In genomic region chr2:105669881-105670730, GRCm38 (mm10) we compare ENCODE assay signal across 9 mouse cellular contexts. TPM values are rescaled to one million over a fixed set of nuclear protein-coding genes. Genes with fewer than 3 reads are reported as not detected.
DNase-seq lines count a peak whose midpoint lies in the region; ATAC-seq and TF ChIP-seq lines count a peak whose summit lies in the region.
"Had no signal": no experiment of that assay in that cellular context is flagged by ENCODE, and none has a peak within 500 bp of the region (broad histone marks: within the 10 kb centered on the region; RNA-seq: fewer than 3 reads in every experiment).

No protein-coding gene starts in this region.

- H3K9me3 ChIP-seq in forebrain, embryonic 13.5 days (replicated peaks): no peaks in the 10 kb centered on the region
- H3K9me3 ChIP-seq in limb, embryonic 13.5 days: no peaks in the 10 kb centered on the region

- H3K27ac ChIP-seq in forebrain, embryonic 13.5 days: peak overlapping the region; percentile 95
- H3K27ac ChIP-seq in limb, embryonic 13.5 days: no peak overlapping the region
- H3K27ac ChIP-seq in small intestine, adult 2 months (ENCODE audit: insufficient read depth, low read depth, low read length): no peak overlapping the region

- peak overlapping the region; percentile 81 for H3K9ac ChIP-seq in forebrain, embryonic 13.5 days
- H3K9ac ChIP-seq in limb, embryonic 13.5 days: no peak overlapping the region

- peaks cover 93% of the 10 kb centered on the region for H3K27me3 ChIP-seq in forebrain, embryonic 13.5 days
- peaks cover 100% of the 10 kb centered on the region for H3K27me3 ChIP-seq in limb, embryonic 13.5 days
- peaks cover 94% of the 10 kb centered on the region for H3K27me3 ChIP-seq in small intestine, adult 2 months (ENCODE audit: control insufficient read depth, insufficient read depth, low read length)

- peak; percentile 65 for DNase-seq in embryo, embryonic 10.5 days (ENCODE audit: low spot score)
- no peak for DNase-seq in embryo, embryonic 10 days (ENCODE audit: low spot score)
- no peak for DNase-seq in thymus, postnatal 0 days (ENCODE audit: low spot score)
- DNase-seq in lung, adult 18-20 months: no peak
- no peak for DNase-seq in frontal cortex, postnatal 14 days (ENCODE audit: low spot score in 2 of 2)
- DNase-seq: right cerebral cortex, postnatal 14 days had no signal

- H3K4me1 ChIP-seq in forebrain, embryonic 13.5 days: peaks cover 86% of the 10 kb centered on the region
- H3K4me1 ChIP-seq in limb, embryonic 13.5 days: peaks cover 30% of the 10 kb centered on the region
- H3K4me1 ChIP-seq in small intestine, adult 2 months (ENCODE audit: control insufficient read depth, insufficient read depth, insufficient read length, low read length): peaks cover 31% of the 10 kb centered on the region

- no peak for TF ChIP-seq POLR2A in small intestine, adult 2 months (IDR thresholded peaks at IDR 0.05; ENCODE audit: low read depth, low read length)

- no peak for TF ChIP-seq CTCF in small intestine, adult 2 months (IDR thresholded peaks at IDR 0.05; ENCODE audit: extremely low read depth, insufficient read length, insufficient replicate concordance, low read depth, low read length)

- no peaks in the 10 kb centered on the region for H3K36me3 ChIP-seq in forebrain, embryonic 13.5 days (ENCODE audit: poor library complexity, severe bottlenecking)
- no peaks in the 10 kb centered on the region for H3K36me3 ChIP-seq in limb, embryonic 13.5 days
- H3K36me3 ChIP-seq in small intestine, adult 2 months (ENCODE audit: control insufficient read depth, insufficient read depth, low read length): no peaks in the 10 kb centered on the region

- peak overlapping the region; percentile 78 for H3K4me2 ChIP-seq in forebrain, embryonic 13.5 days
- H3K4me2 ChIP-seq in limb, embryonic 13.5 days (replicated peaks): no peak overlapping the region

- WGBS in forebrain, embryonic 13.5 days: 3% methylated on average over 29 of the region's 29 CpGs
- WGBS in limb, embryonic 13.5 days: under 1% methylated on average over 29 of the region's 29 CpGs
- 2% methylated on average over 29 of the region's 29 CpGs for WGBS in small intestine, adult 2 months

- no peak for ATAC-seq in forebrain, embryonic 13.5 days
- no peak for ATAC-seq in limb, embryonic 13.5 days (ENCODE audit: low FRiP score, low read depth)

- peak overlapping the region; percentile 72 for H3K4me3 ChIP-seq in forebrain, embryonic 13.5 days
- H3K4me3 ChIP-seq in limb, embryonic 13.5 days: 0 out of 2 replicates have a peak overlapping the region, but pooled peaks have one; percentile 7
- peak overlapping the region; percentile 19 for H3K4me3 ChIP-seq in small intestine, adult 2 months (ENCODE audit: low read depth, low read length)

RNA-seq across cellular contexts. Expression of gene Pax6, which starts 1.4 kb away (rescaled TPM):
- polyA plus RNA-seq in forebrain, embryonic 13.5 days (2015; fragmentation: Nextera tagmentation; extraction: Ambion mirVana): 87.1 and 92.7 TPM in 2 replicates
- polyA plus RNA-seq in limb, embryonic 13.5 days (2015; fragmentation: Nextera tagmentation; extraction: Ambion mirVana): 0.39 and 0.55 TPM in 2 replicates
- polyA plus RNA-seq in small intestine, adult 2 months (2012; rRNA removed): 1.2 and 2.6 TPM in 2 replicates
- 0.09 TPM in 1 of 2 replicates, not detected in the other for polyA plus RNA-seq in thymus, postnatal 0 days (2015; fragmentation: Nextera tagmentation; extraction: Ambion mirVana)

Comparison
In these comparisons a context has a peak if more than half of its experiments do, and no peak if none do; other contexts are left out.
1. H3K4me3 ChIP-seq: peak in every context shown above with its lines; median percentile 72 in forebrain, embryonic 13.5 days; 19 in small intestine, adult 2 months; 7 in limb, embryonic 13.5 days.
2. RNA of gene Pax6, which starts 1.4 kb away (polyA plus RNA-seq): 87.1 to 92.7 TPM in forebrain, embryonic 13.5 days; 1.2 to 2.6 TPM in small intestine, adult 2 months, 0.39 to 0.55 TPM in limb, embryonic 13.5 days and 0.09 TPM in thymus, postnatal 0 days; every median in the first group is over 10 times any median in the second.